Mouse (Mus musculus): ENCODE results near the gene Adamts2.

GRCm38 (mm10) chr11:50771006-50771405 is 169.1 kb downstream of the Adamts2 start:
- TF ChIP-seq CTCF (IDR thresholded peaks at IDR 0.05; ENCODE audit: low read depth) (no peak), EP300 (optimal IDR thresholded peaks at IDR 0.05) (no peak)

Measured in stomach, postnatal 0 days (tissue).